Mouse (Mus musculus): ENCODE measurements around the gene Cnot1.
"Not testable (repeated sequence)": the region's sequence is repeated elsewhere in the genome, so short reads cannot be mapped to it uniquely, and the experiment has no call there.

GRCm38 (mm10) chr8:95825162-95825561 lies 17.9 kb upstream of the Cnot1 start, which contains the start of gene Sap18b:
- not testable (repeated sequence) for TF ChIP-seq CTCF (IDR thresholded peaks at IDR 0.05; ENCODE audit: low read depth); EP300 (optimal IDR thresholded peaks at IDR 0.05)

Data from stomach, postnatal 0 days (tissue).